8 mouse cellular contexts compared by ENCODE assay signal in the genomic region with DNA sequence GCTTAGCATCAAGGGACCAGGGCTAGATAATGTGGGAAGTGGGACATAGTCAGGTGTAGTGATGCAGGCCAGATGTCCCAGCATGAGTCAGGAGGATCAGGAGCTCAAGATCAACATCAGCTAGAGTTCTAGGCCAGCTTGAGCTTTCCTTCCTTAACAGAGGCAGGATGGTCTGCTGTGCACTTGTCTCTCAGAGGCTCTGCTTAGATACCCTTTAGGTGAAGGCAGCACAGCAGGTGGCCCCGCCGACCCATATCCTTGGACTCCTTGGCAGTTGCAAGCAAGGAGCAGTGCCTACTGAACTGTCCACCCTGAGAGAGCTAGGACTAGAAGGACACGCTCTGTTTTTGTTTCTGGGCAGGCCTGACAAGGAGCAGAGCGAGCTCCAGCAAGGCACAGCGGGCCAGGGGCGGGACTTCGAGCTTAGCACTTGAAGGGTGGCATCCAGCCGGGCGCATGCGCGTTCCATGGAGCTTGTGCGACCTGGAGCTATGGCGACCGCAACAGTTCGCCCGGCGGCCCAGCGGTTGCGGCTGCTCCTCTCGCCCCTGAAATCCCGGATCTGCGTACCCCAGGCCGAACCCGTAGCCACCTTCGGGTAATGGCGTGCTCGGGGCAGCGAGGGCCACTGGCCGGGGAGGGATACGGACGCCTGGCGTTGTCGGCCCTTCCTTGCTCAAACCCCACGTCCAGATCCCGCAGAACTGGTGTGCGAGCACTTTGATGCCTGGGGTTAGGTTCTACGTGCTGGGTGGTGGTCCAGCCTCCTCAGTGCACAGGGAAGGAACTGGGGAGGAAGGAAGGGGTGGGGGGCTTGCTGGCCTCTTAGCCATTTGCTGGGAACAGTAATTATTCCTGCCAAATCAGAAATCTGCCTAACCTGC. TPM values are rescaled to one million over a fixed set of nuclear protein-coding genes. Genes with fewer than 3 reads are reported as not detected.
DNase-seq lines count a peak whose midpoint lies in the region; ATAC-seq lines count a peak whose summit lies in the region.

A gene (plus strand): TSS at position 426 of the 884 bp plus-strand sequence.

- H3K36me3 ChIP-seq in heart, embryonic 13.5 days = peaks cover 30% of the 10 kb centered on the region
- H3K36me3 ChIP-seq in liver, embryonic 12.5 days = peaks cover 22% of the 10 kb centered on the region
- H3K36me3 ChIP-seq in stomach, embryonic 15.5 days = no peaks in the 10 kb centered on the region

- peak within 1 kb of the TSS; percentile 94 for H3K9ac ChIP-seq in heart, embryonic 13.5 days
- peak within 1 kb of the TSS; percentile 88 for H3K9ac ChIP-seq in liver, embryonic 12.5 days
- H3K9ac ChIP-seq in stomach, embryonic 15.5 days = peak within 1 kb of the TSS; percentile 76

- H3K4me2 ChIP-seq in heart, embryonic 13.5 days = peak within 1 kb of the TSS; percentile 87
- H3K4me2 ChIP-seq in liver, embryonic 12.5 days = peak within 1 kb of the TSS; percentile 82
- H3K4me2 ChIP-seq in stomach, embryonic 15.5 days = peak within 1 kb of the TSS; percentile 73

- WGBS in heart, embryonic 13.5 days = 1% methylated on average over 37 of the region's 37 CpGs
- under 1% methylated on average over 37 of the region's 37 CpGs for WGBS in liver, embryonic 12.5 days (ENCODE audit: insufficient replicate concordance)
- WGBS in stomach, embryonic 15.5 days = under 1% methylated on average over 37 of the region's 37 CpGs

- peaks cover 7% of the 10 kb centered on the region; the same call in 1 of the 2 replicates for H3K4me1 ChIP-seq in brown adipose tissue, adult 24 weeks (ENCODE audit: control insufficient read depth, insufficient read depth, insufficient read length, low read length)
- H3K4me1 ChIP-seq in heart, embryonic 13.5 days = peaks cover 23% of the 10 kb centered on the region
- H3K4me1 ChIP-seq in liver, embryonic 12.5 days = peaks cover 26% of the 10 kb centered on the region
- H3K4me1 ChIP-seq in stomach, embryonic 15.5 days = peaks cover 10% of the 10 kb centered on the region; the same call in 1 of the 2 replicates

- ATAC-seq in heart, embryonic 13.5 days (ENCODE audit: extremely low read depth, insufficient number of reproducible peaks, low FRiP score, low TSS enrichment) = peak; percentile 57; the same call in 1 of the 2 replicates
- peak; percentile 92 for ATAC-seq in liver, embryonic 12.5 days
- ATAC-seq in stomach, embryonic 15.5 days (ENCODE audit: insufficient read depth, low FRiP score, low read depth) = peak; percentile 90

- peak within 1 kb of the TSS; percentile 72 for H3K27ac ChIP-seq in brown adipose tissue, adult 24 weeks (replicated peaks; ENCODE audit: low read depth, low read length)
- peak within 1 kb of the TSS; percentile 88 for H3K27ac ChIP-seq in heart, embryonic 13.5 days (replicated peaks)
- peak within 1 kb of the TSS; percentile 55 for H3K27ac ChIP-seq in liver, embryonic 12.5 days
- H3K27ac ChIP-seq in stomach, embryonic 15.5 days = peak within 1 kb of the TSS; percentile 86

- H3K9me3 ChIP-seq in heart, embryonic 13.5 days = no peaks in the 10 kb centered on the region
- no peaks in the 10 kb centered on the region for H3K9me3 ChIP-seq in liver, embryonic 12.5 days (replicated peaks)
- no peaks in the 10 kb centered on the region for H3K9me3 ChIP-seq in stomach, embryonic 15.5 days

- H3K27me3 ChIP-seq in heart, embryonic 13.5 days (replicated peaks) = no peaks in the 10 kb centered on the region
- H3K27me3 ChIP-seq in liver, embryonic 12.5 days (replicated peaks) = no peaks in the 10 kb centered on the region
- H3K27me3 ChIP-seq in stomach, embryonic 15.5 days (replicated peaks) = no peaks in the 10 kb centered on the region

- peak within 1 kb of the TSS; percentile 87 for H3K4me3 ChIP-seq in brown adipose tissue, adult 24 weeks (ENCODE audit: insufficient read depth, low read depth, low read length)
- peak within 1 kb of the TSS; percentile 87 for H3K4me3 ChIP-seq in heart, embryonic 13.5 days
- H3K4me3 ChIP-seq in liver, embryonic 12.5 days = peak within 1 kb of the TSS; percentile 80
- peak within 1 kb of the TSS; percentile 69 for H3K4me3 ChIP-seq in stomach, embryonic 15.5 days (replicated peaks)

- DNase-seq in CD4-positive, CD25-positive, alpha-beta regulatory T cell, adult 2 months (ENCODE audit: low read depth, low spot score) = peak; percentile 96
- DNase-seq in fat pad, adult 2 months (ENCODE audit: extremely low read depth, low read depth, low spot score) = peak; percentile 34
- DNase-seq in kidney, postnatal 10 days = peak; percentile 96
- peak; percentile 75 to 84 for DNase-seq in natural killer cell, adult 2 months (ENCODE audit: low spot score in 2 of 2)

RNA-seq across cellular contexts. Expression of the gene that starts here (rescaled TPM):
- 97.8 and 143 TPM in 2 replicates for polyA plus RNA-seq in brown adipose tissue, adult 24 weeks (2012; ENCODE audit: insufficient read depth, insufficient read length, missing spikeins)
- 39.9 and 46.4 TPM in 2 replicates for polyA plus RNA-seq in heart, embryonic 13.5 days (2015; fragmentation: Nextera tagmentation; extraction: Ambion mirVana)
- 29.2 and 29.3 TPM in 2 replicates for polyA plus RNA-seq in liver, embryonic 12.5 days (2016; fragmentation: Nextera tagmentation; extraction: Ambion mirVana)
- polyA plus RNA-seq in stomach, embryonic 15.5 days (2015; fragmentation: Nextera tagmentation; extraction: Ambion mirVana) = 43.7 and 49.6 TPM in 2 replicates

Comparison
In these comparisons a context has a peak if more than half of its experiments do, and no peak if none do; other contexts are left out.
1. Peak in every context shown above with its lines: DNase-seq, ATAC-seq, H3K4me3 ChIP-seq and H3K27ac ChIP-seq.
2. DNase-seq: peak in every context shown above with its lines; median percentile 96 in CD4-positive, CD25-positive, alpha-beta regulatory T cell, adult 2 months; 96 in kidney, postnatal 10 days; 80 in natural killer cell, adult 2 months; 34 in fat pad, adult 2 months.